Mouse (Mus musculus): ENCODE data around the gene Cckar. TPM values are rescaled to one million over a fixed set of nuclear protein-coding genes. Genes with fewer than 3 reads are reported as not detected.

Gene Cckar
- polyA plus RNA-seq, 1 experiment from 2014 or later: 0.89 TPM

DNA sequence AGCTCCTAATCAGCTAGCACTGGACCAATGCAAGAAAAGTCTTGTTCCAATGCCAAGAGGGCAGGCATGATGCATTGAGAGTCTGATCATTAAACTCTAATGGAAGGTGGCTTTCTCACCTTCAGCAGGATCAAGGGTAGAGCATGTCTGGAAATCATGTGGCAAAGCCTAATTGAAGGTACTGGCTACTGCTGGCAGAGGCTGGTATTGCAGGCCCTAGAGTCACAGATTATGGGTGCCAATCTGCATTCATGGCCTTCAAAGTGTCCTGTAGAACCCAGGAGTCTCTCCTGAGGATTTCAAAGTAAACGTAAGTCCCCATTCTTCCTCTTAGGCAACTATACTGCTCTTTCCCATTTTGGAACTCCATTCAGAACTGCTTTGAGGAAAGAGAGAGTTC is 14.8 kb downstream of the Cckar start:
- Histone ChIP-seq H3K36me3 (no peaks in the 10 kb centered on the region), H3K9me3 (replicated peaks) (0 out of 2 replicates have a peak, but pooled peaks cover 6% of the 10 kb centered on the region), H3K4me1 (replicated peaks) (no peaks in the 10 kb centered on the region), H3K9ac (no peak overlapping the region), H3K27ac (ENCODE audit: poor library complexity, severe bottlenecking) (no peak overlapping the region), H3K27me3 (replicated peaks) (peaks cover 3% of the 10 kb centered on the region; the same call in 1 of the 2 replicates), H3K4me3 (no peak overlapping the region), H3K4me2 (no peak overlapping the region)
- WGBS: 88% methylated on average over 1 of the region's 1 CpGs
- no peak for ATAC-seq (ENCODE audit: insufficient number of reproducible peaks, low FRiP score)

DNA sequence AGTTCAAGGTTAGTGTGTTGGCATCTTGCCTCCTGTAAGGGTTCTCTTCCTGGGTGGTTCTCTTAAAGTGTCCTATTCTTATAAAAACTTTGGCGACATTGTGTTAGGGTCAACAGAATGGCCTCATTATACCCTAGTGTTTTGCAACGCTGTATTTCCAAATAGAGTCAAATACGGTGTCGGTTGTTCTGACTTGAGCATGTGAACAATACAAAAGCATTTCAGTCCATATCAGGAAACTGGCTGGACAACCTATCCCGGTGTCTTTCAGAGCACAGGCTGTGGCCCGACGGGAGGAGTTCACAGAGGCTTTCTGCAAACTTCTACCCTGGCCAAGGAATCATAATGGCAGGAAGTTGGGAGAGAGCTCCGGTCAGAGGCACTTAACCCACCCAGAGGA is 15.4 kb downstream of the Cckar start:
- no peaks in the 10 kb centered on the region for H3K36me3 ChIP-seq
- H3K4me3 ChIP-seq: no peak overlapping the region
- 75% methylated on average over 8 of the region's 8 CpGs for WGBS
- H3K9me3 ChIP-seq (replicated peaks): 0 out of 2 replicates have a peak, but pooled peaks cover 6% of the 10 kb centered on the region
- H3K27me3 ChIP-seq (replicated peaks): peaks cover 9% of the 10 kb centered on the region; the same call in 1 of the 2 replicates
- H3K9ac ChIP-seq: no peak overlapping the region
- no peak overlapping the region for H3K4me2 ChIP-seq
- no peaks in the 10 kb centered on the region for H3K4me1 ChIP-seq (replicated peaks)
- H3K27ac ChIP-seq (ENCODE audit: poor library complexity, severe bottlenecking): no peak overlapping the region
- ATAC-seq (ENCODE audit: insufficient number of reproducible peaks, low FRiP score): no peak

DNA sequence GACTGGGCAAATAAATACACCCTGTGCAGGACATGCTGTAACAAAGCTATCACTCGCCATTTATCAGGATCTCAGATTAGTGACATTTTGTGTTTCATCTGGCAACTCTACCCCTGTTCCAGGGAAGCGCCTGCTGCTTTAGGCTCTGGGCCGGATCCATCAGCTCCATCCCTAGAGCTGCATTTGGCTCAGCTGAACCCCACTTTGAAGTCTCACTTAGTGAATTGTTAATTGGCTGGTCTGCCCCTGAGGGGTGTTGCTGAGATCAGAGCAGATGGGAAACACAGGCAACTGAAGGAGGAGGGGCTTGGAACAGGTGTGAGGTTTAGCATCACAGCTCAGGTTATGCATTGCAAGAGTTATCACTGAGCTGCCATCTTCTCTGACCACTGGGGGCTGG is 15.9 kb downstream of the Cckar start:
- 0 out of 2 replicates have a peak, but pooled peaks cover 6% of the 10 kb centered on the region for H3K9me3 ChIP-seq (replicated peaks)
- no peak overlapping the region for H3K27ac ChIP-seq (ENCODE audit: poor library complexity, severe bottlenecking)
- no peak for ATAC-seq (ENCODE audit: insufficient number of reproducible peaks, low FRiP score)
- 46% methylated on average over 3 of the region's 3 CpGs for WGBS
- no peaks in the 10 kb centered on the region for H3K36me3 ChIP-seq
- no peaks in the 10 kb centered on the region for H3K4me1 ChIP-seq (replicated peaks)
- no peak overlapping the region for H3K4me2 ChIP-seq
- no peak overlapping the region for H3K9ac ChIP-seq
- no peak overlapping the region for H3K4me3 ChIP-seq
- H3K27me3 ChIP-seq (replicated peaks): peaks cover 14% of the 10 kb centered on the region; the same call in 1 of the 2 replicates

DNA sequence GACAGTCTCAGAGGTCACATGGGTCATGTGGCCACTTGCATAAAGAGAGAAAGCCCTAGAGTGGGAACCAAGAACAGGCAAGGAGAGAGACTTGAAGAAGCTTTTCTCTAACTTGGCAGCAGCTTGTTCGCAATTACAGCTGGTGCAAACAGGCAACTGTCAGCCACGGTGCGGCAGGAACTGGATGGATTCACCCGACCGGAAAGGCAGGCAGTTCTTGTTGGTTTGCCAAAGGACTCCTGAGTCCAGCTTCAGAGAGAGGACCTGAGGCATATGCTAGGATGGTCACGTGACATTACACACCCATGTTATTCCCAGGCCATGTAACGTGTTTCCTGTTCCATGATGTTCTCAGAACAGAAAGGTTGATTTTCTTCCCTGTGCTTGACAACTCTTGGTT is 19.2 kb downstream of the Cckar start:
- 82% methylated on average over 7 of the region's 7 CpGs for WGBS
- no peaks in the 10 kb centered on the region for H3K36me3 ChIP-seq

GRCm38 (mm10) chr5:53686379-53686778 is 21.1 kb downstream of the Cckar start:
- no peaks in the 10 kb centered on the region for H3K36me3 ChIP-seq
- H3K4me1 ChIP-seq (replicated peaks): peaks cover 11% of the 10 kb centered on the region; the same call in 1 of the 2 replicates
- peaks cover 23% of the 10 kb centered on the region; the same call in 1 of the 2 replicates for H3K27me3 ChIP-seq (replicated peaks)
- H3K4me2 ChIP-seq: no peak overlapping the region
- no peak overlapping the region for H3K27ac ChIP-seq (ENCODE audit: poor library complexity, severe bottlenecking)
- no peak for ATAC-seq (ENCODE audit: insufficient number of reproducible peaks, low FRiP score)
- H3K4me3 ChIP-seq: no peak overlapping the region
- 81% methylated on average over 2 of the region's 2 CpGs for WGBS
- peaks cover 7% of the 10 kb centered on the region for H3K9me3 ChIP-seq (replicated peaks)
- H3K9ac ChIP-seq: no peak overlapping the region

More for the DNA sequence above, 19.2 kb downstream of the Cckar start:
- peaks cover 6% of the 10 kb centered on the region; the same call in 1 of the 2 replicates for H3K4me1 ChIP-seq (replicated peaks)
- no peak overlapping the region for H3K9ac ChIP-seq
- no peak for ATAC-seq (ENCODE audit: insufficient number of reproducible peaks, low FRiP score)
- H3K27ac ChIP-seq (ENCODE audit: poor library complexity, severe bottlenecking): no peak overlapping the region
- H3K4me3 ChIP-seq: no peak overlapping the region
- 0 out of 2 replicates have a peak, but pooled peaks cover 6% of the 10 kb centered on the region for H3K9me3 ChIP-seq (replicated peaks)
- H3K4me2 ChIP-seq: no peak overlapping the region
- H3K27me3 ChIP-seq (replicated peaks): peaks cover 23% of the 10 kb centered on the region; the same call in 1 of the 2 replicates

- H3K4me1 ChIP-seq (replicated peaks): peaks cover 11% of the 10 kb centered on the region; the same call in 1 of the 2 replicates
- no peak overlapping the region for H3K4me3 ChIP-seq
- H3K4me2 ChIP-seq: no peak overlapping the region
- H3K9ac ChIP-seq: no peak overlapping the region
- H3K27ac ChIP-seq (ENCODE audit: poor library complexity, severe bottlenecking): no peak overlapping the region
- no peak for ATAC-seq (ENCODE audit: insufficient number of reproducible peaks, low FRiP score)
- H3K27me3 ChIP-seq (replicated peaks): peaks cover 23% of the 10 kb centered on the region; the same call in 1 of the 2 replicates
- peaks cover 7% of the 10 kb centered on the region for H3K9me3 ChIP-seq (replicated peaks)
- no peaks in the 10 kb centered on the region for H3K36me3 ChIP-seq
- WGBS: 66% methylated on average over 4 of the region's 4 CpGs
These were observed 21.9 kb downstream of the Cckar start for GRCm38 (mm10) chr5:53685623-53686022.

- no peak for ATAC-seq (ENCODE audit: insufficient number of reproducible peaks, low FRiP score)
- H3K9ac ChIP-seq: no peak overlapping the region
- 80% methylated on average over 1 of the region's 1 CpGs for WGBS
- H3K4me2 ChIP-seq: no peak overlapping the region
- peaks cover 7% of the 10 kb centered on the region for H3K9me3 ChIP-seq (replicated peaks)
- H3K36me3 ChIP-seq: no peaks in the 10 kb centered on the region
- H3K4me1 ChIP-seq (replicated peaks): peaks cover 11% of the 10 kb centered on the region; the same call in 1 of the 2 replicates
- peaks cover 28% of the 10 kb centered on the region for H3K27me3 ChIP-seq (replicated peaks)
- H3K4me3 ChIP-seq: no peak overlapping the region
- no peak overlapping the region for H3K27ac ChIP-seq (ENCODE audit: poor library complexity, severe bottlenecking)
These were observed 23.1 kb downstream of the Cckar start for GRCm38 (mm10) chr5:53684417-53684816.

DNA sequence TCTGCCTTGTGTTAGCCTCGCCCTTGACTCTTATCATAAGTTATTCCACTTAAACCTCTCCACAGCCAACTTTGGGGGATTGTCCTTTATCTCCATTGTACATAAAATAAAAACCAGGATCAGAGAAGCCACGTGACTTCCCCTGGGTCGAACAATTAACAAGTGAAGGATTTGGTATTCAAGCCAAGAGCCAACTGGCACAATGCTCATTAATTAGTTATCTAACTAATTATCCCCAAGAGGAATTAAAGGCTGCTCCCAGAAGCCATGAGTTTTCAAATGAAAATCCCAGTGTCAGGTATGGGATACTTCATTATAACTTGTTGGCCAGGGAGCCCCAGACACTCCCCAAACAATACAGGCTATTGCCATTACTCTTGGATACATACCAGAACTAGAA is 23.6 kb downstream of the Cckar start:
- Histone ChIP-seq H3K4me3 (no peak overlapping the region), H3K36me3 (no peaks in the 10 kb centered on the region), H3K4me2 (no peak overlapping the region), H3K9me3 (replicated peaks) (peaks cover 7% of the 10 kb centered on the region), H3K27me3 (replicated peaks) (peaks cover 31% of the 10 kb centered on the region), H3K9ac (no peak overlapping the region), H3K4me1 (replicated peaks) (peaks cover 11% of the 10 kb centered on the region; the same call in 1 of the 2 replicates), H3K27ac (ENCODE audit: poor library complexity, severe bottlenecking) (no peak overlapping the region)
- 24% methylated on average over 3 of the region's 3 CpGs for WGBS
- no peak for ATAC-seq (ENCODE audit: insufficient number of reproducible peaks, low FRiP score)

DNA sequence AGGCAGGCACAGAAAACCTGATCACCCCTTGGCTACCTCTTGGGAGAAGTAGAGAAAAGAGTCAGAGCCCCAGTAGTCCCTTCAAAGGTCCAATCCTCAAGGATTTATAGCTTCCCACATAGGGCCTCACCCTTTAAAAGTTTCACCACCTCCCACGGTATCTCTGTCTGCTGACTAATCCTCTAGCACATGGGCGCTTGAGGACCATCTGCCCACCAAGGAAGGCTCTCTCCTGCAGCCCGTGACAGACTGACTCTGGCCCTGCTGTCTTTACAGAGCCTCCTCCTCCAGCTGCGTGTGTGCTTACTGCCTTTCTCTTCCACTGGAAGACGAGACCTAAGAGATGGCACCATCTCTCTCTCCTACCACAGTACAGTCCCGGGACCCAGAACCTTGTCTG is 27.9 kb downstream of the Cckar start:
- Histone ChIP-seq H3K9ac (no peak overlapping the region), H3K27me3 (replicated peaks) (peaks cover 27% of the 10 kb centered on the region), H3K4me3 (no peak overlapping the region), H3K4me2 (no peak overlapping the region), H3K27ac (ENCODE audit: poor library complexity, severe bottlenecking) (no peak overlapping the region), H3K9me3 (replicated peaks) (peaks cover 7% of the 10 kb centered on the region), H3K4me1 (replicated peaks) (peaks cover 11% of the 10 kb centered on the region; the same call in 1 of the 2 replicates), H3K36me3 (no peaks in the 10 kb centered on the region)
- 59% methylated on average over 6 of the region's 6 CpGs for WGBS
- ATAC-seq (ENCODE audit: insufficient number of reproducible peaks, low FRiP score): no peak

GRCm38 (mm10) chr5:53678036-53678767 is 29.3 kb downstream of the Cckar start:
- 38% methylated on average over 13 of the region's 13 CpGs for WGBS
- H3K27ac ChIP-seq (ENCODE audit: poor library complexity, severe bottlenecking): no peak overlapping the region
- H3K36me3 ChIP-seq: no peaks in the 10 kb centered on the region
- H3K4me2 ChIP-seq: no peak overlapping the region
- peaks cover 27% of the 10 kb centered on the region for H3K27me3 ChIP-seq (replicated peaks)
- H3K4me3 ChIP-seq: no peak overlapping the region
- peaks cover 7% of the 10 kb centered on the region for H3K9me3 ChIP-seq (replicated peaks)
- H3K4me1 ChIP-seq (replicated peaks): 0 out of 2 replicates have a peak, but pooled peaks cover 3% of the 10 kb centered on the region
- H3K9ac ChIP-seq: no peak overlapping the region
- ATAC-seq (ENCODE audit: insufficient number of reproducible peaks, low FRiP score): no peak

DNA sequence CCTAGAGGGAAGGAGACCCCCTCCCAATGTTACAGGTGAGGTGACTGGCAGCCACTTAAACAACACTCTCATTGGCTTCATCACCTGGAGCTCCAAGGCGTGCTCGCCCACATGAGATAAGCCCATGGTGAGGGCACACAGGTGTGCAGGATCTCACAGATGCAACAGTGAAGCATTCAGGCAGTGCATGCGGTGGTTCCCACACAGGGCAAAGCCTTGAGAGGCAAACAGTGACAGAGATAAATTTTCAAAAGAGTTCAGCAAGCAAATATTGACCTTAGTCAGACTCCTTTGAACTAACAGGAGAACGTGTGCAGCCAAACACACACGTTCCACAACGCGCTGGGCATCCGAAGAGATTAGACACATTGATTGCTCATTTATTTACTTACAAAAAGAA is 30.8 kb downstream of the Cckar start:
- peaks cover 2% of the 10 kb centered on the region for H3K4me1 ChIP-seq (replicated peaks)
- H3K27me3 ChIP-seq (replicated peaks): peaks cover 27% of the 10 kb centered on the region
- no peak overlapping the region for H3K4me2 ChIP-seq
- no peaks in the 10 kb centered on the region for H3K36me3 ChIP-seq
- WGBS: 80% methylated on average over 8 of the region's 8 CpGs
- ATAC-seq (ENCODE audit: insufficient number of reproducible peaks, low FRiP score): no peak
- no peaks in the 10 kb centered on the region for H3K9me3 ChIP-seq (replicated peaks)
- H3K9ac ChIP-seq: no peak overlapping the region
- H3K4me3 ChIP-seq: no peak overlapping the region
- H3K27ac ChIP-seq (ENCODE audit: poor library complexity, severe bottlenecking): no peak overlapping the region
